Mouse (Mus musculus): ENCODE measurements at regions not wholly inside any gene's neighbourhood (a gene's known extent, or its start where the extent isn't known, plus 50 kb on each side); places are given as distances from the start of the nearest gene placed in this dataset.

DNA sequence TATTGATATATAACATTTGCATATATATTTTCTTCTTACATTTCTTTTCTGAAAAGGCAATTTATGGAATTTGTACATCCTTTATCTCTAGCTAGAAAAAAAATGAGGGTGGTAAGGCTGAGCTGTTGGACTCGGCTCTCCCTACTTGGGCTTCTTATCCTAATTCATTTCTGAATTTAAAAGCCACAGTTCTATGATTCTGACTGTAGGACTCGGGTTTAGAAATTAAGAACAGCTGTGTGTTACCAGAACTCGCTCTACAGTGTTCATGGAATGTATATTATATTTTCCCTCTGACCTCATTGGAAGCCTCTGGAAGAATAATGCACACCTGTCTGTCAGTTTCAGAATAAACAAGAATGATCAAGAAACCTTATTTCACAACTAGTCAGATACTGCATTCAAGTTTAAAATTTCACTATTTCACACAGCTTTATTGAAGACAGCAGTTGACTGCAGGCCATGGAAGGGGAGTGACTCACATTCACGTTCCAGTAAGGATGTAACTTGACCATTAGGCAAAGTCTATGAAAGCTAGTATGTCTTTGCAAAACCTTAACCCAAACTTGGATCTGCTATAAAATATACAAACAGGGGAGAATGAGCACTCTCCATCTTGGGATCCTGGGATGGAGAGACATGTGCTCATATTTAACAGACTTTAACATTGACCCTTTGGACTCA is 207.4 kb downstream of the Papss1 start:
- no peak overlapping the region for H3K4me2 ChIP-seq (ENCODE audit: low read depth, low read length)
- H3K4me1 ChIP-seq (ENCODE audit: control insufficient read depth, insufficient read depth), result no peaks in the 10 kb centered on the region
- no peak overlapping the region for H3K27ac ChIP-seq (ENCODE audit: low read depth)
- H3K27me3 ChIP-seq (ENCODE audit: control insufficient read depth, insufficient read depth, low read length), result no peaks in the 10 kb centered on the region
- DNase-seq (ENCODE audit: low spot score) (no peak), ATAC-seq (ENCODE audit: insufficient read depth, low read depth) (no peak)
- no peaks in the 10 kb centered on the region for H3K36me3 ChIP-seq (replicated peaks; ENCODE audit: control insufficient read depth, insufficient read depth, low read length)
- WGBS, result 67% methylated on average over 4 of the region's 4 CpGs
- no peaks in the 10 kb centered on the region for H3K9me3 ChIP-seq (replicated peaks; ENCODE audit: control insufficient read depth, low read length)
- H3K4me3 ChIP-seq (ENCODE audit: low read depth, low read length), result no peak overlapping the region
- no peak overlapping the region for H3K9ac ChIP-seq (replicated peaks; ENCODE audit: low read depth, low read length)
- no peak for TF ChIP-seq EP300 (IDR thresholded peaks at IDR 0.05; ENCODE audit: low read depth)
- no peak for TF ChIP-seq CTCF (IDR thresholded peaks at IDR 0.05; ENCODE audit: low read depth)

DNA sequence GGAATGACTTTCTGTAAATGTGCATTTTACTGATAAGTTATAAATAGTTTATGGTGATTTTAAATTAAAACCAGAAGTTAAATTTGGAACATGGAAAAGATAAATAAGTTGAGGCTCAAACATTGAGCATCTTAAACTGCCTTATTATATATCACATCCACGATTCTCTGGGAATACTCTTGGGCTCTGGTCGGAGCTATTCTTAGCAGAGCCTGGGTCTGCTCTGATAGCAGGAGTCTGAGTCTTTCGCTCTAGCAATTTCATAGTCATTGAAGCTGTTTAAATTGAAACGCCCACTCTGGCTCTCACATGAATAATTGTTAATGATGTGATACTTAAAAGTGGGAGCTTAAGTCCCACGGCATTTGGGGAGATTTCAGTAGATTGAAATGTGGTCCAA is 208.0 kb downstream of the Papss1 start:
- no peaks in the 10 kb centered on the region for H3K36me3 ChIP-seq (replicated peaks; ENCODE audit: control insufficient read depth, insufficient read depth, low read length)
- H3K4me3 ChIP-seq (ENCODE audit: low read depth, low read length), result no peak overlapping the region
- DNase-seq (ENCODE audit: low spot score) (no peak), ATAC-seq (ENCODE audit: insufficient read depth, low read depth) (no peak)
- no peak overlapping the region for H3K4me2 ChIP-seq (ENCODE audit: low read depth, low read length)
- H3K4me1 ChIP-seq (ENCODE audit: control insufficient read depth, insufficient read depth), result no peaks in the 10 kb centered on the region
- no peak for TF ChIP-seq EP300 (IDR thresholded peaks at IDR 0.05; ENCODE audit: low read depth)
- TF ChIP-seq CTCF (IDR thresholded peaks at IDR 0.05; ENCODE audit: low read depth), result no peak
- no peaks in the 10 kb centered on the region for H3K27me3 ChIP-seq (ENCODE audit: control insufficient read depth, insufficient read depth, low read length)
- WGBS, result 22% methylated on average over 5 of the region's 5 CpGs
- no peak overlapping the region for H3K27ac ChIP-seq (ENCODE audit: low read depth)
- H3K9me3 ChIP-seq (replicated peaks; ENCODE audit: control insufficient read depth, low read length), result no peaks in the 10 kb centered on the region
- H3K9ac ChIP-seq (replicated peaks; ENCODE audit: low read depth, low read length), result no peak overlapping the region

DNA sequence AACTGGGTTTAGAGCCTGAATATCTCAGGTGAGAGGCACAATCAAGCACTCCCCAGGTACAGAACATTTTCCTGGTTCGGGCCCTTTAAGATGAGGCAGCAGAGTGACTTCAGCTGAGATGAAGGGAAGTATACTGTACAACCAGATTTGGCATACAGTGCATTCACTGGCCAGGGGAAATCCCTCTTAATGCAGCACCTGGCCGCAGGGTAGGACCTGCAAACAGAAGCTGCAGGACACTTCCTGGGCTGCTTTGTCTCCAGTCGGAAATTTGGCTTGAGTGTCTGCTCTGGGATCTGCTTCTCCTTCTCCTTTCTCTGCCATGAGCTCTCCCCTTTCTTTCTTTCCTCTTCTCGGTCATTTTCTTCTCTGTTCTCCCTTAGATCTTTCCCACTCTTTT is 210.9 kb downstream of the Papss1 start:
- 60% methylated on average over 4 of the region's 4 CpGs for WGBS
- H3K27me3 ChIP-seq (ENCODE audit: control insufficient read depth, insufficient read depth, low read length), result no peaks in the 10 kb centered on the region
- H3K9me3 ChIP-seq (replicated peaks; ENCODE audit: control insufficient read depth, low read length), result no peaks in the 10 kb centered on the region
- no peaks in the 10 kb centered on the region for H3K36me3 ChIP-seq (replicated peaks; ENCODE audit: control insufficient read depth, insufficient read depth, low read length)
- no peak overlapping the region for H3K9ac ChIP-seq (replicated peaks; ENCODE audit: low read depth, low read length)
- no peak overlapping the region for H3K27ac ChIP-seq (ENCODE audit: low read depth)
- ATAC-seq (ENCODE audit: insufficient read depth, low read depth) (no peak), DNase-seq (ENCODE audit: low spot score) (no peak)
- H3K4me3 ChIP-seq (ENCODE audit: low read depth, low read length), result no peak overlapping the region
- H3K4me2 ChIP-seq (ENCODE audit: low read depth, low read length), result no peak overlapping the region
- TF ChIP-seq CTCF (IDR thresholded peaks at IDR 0.05; ENCODE audit: low read depth) (no peak), EP300 (IDR thresholded peaks at IDR 0.05; ENCODE audit: low read depth) (no peak)
- H3K4me1 ChIP-seq (ENCODE audit: control insufficient read depth, insufficient read depth), result no peaks in the 10 kb centered on the region

DNA sequence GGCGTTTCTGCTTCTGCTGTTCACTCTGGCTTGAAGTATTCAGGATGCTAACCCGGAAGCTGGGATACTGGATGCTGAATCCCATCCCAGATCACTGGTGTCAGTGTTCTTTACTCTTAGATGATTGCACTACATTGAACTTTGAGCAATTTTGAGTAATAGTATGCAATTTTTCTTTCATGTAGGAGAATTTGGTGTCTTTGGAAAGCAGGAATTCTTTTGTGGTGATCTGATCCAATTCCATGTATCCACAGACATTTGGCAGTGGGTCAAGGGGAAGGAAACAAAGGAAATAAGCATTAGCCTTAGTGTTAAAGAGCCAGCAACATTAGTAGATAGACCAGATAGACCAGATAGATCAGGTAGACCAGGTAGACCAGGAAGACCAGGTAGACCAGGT is 212.1 kb downstream of the Papss1 start:
- H3K9ac ChIP-seq (replicated peaks; ENCODE audit: low read depth, low read length), result no peak overlapping the region
- no peaks in the 10 kb centered on the region for H3K4me1 ChIP-seq (ENCODE audit: control insufficient read depth, insufficient read depth)
- H3K9me3 ChIP-seq (replicated peaks; ENCODE audit: control insufficient read depth, low read length), result no peaks in the 10 kb centered on the region
- H3K27me3 ChIP-seq (ENCODE audit: control insufficient read depth, insufficient read depth, low read length), result no peaks in the 10 kb centered on the region
- no peak overlapping the region for H3K27ac ChIP-seq (ENCODE audit: low read depth)
- H3K4me3 ChIP-seq (ENCODE audit: low read depth, low read length), result no peak overlapping the region
- no peaks in the 10 kb centered on the region for H3K36me3 ChIP-seq (replicated peaks; ENCODE audit: control insufficient read depth, insufficient read depth, low read length)
- WGBS, result 79% methylated on average over 2 of the region's 2 CpGs
- H3K4me2 ChIP-seq (ENCODE audit: low read depth, low read length), result no peak overlapping the region
- ATAC-seq (ENCODE audit: insufficient read depth, low read depth) (no peak), DNase-seq (ENCODE audit: low spot score) (no peak)
- TF ChIP-seq CTCF (IDR thresholded peaks at IDR 0.05; ENCODE audit: low read depth) (no peak), EP300 (IDR thresholded peaks at IDR 0.05; ENCODE audit: low read depth) (no peak)

DNA sequence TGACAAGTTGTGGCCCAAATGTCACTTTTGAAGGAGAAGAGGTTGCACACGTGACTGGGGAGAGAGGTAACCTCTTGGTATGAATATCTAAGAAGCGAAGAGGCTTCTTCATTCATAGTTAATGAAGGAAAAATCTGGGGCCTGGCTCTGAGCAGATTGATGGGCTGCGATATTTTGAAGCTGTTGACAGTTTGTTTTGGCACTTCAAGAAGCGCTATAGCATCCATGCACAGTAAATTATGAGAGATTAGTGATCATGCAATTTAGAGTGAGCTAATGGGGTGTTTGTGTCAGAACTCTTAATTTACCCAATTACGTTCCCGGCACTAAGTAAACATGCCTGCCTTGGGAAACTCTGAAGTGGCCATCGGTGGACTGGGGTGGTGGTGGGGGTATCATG is 215.2 kb downstream of the Papss1 start:
- Histone ChIP-seq H3K27ac (ENCODE audit: low read depth) (no peak overlapping the region), H3K9ac (replicated peaks; ENCODE audit: low read depth, low read length) (no peak overlapping the region), H3K4me3 (ENCODE audit: low read depth, low read length) (no peak overlapping the region), H3K36me3 (replicated peaks; ENCODE audit: control insufficient read depth, insufficient read depth, low read length) (no peaks in the 10 kb centered on the region), H3K4me2 (ENCODE audit: low read depth, low read length) (no peak overlapping the region), H3K27me3 (ENCODE audit: control insufficient read depth, insufficient read depth, low read length) (no peaks in the 10 kb centered on the region), H3K4me1 (ENCODE audit: control insufficient read depth, insufficient read depth) (no peaks in the 10 kb centered on the region), H3K9me3 (replicated peaks; ENCODE audit: control insufficient read depth, low read length) (no peaks in the 10 kb centered on the region)
- no peak for ATAC-seq (ENCODE audit: insufficient read depth, low read depth)
- no peak for TF ChIP-seq CTCF (IDR thresholded peaks at IDR 0.05; ENCODE audit: low read depth)
- no peak for DNase-seq (ENCODE audit: low spot score)
- 75% methylated on average over 7 of the region's 7 CpGs for WGBS

DNA sequence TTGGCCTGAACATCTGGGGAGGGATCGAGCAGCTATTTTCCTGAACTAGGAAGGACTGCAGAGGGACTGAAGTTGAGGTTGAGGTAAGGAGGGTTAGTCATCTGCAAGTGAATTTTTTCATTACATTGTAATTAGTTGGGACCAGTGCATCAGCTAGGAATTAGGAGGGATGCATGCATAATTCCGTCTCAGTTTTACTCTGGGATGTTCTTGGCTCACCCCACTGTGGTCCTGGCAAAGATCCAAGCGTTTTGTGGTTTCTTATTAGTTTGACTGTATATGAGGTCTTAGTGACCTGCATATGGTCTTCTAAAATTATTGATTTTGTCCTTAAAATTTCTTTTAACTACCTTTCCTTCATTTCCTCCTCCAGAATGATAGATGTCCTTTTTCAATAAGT is 221.0 kb downstream of the Papss1 start:
- 62% methylated on average over 3 of the region's 3 CpGs for WGBS
- Histone ChIP-seq H3K36me3 (replicated peaks; ENCODE audit: control insufficient read depth, insufficient read depth, low read length) (no peaks in the 10 kb centered on the region), H3K9ac (replicated peaks; ENCODE audit: low read depth, low read length) (no peak overlapping the region), H3K4me3 (ENCODE audit: low read depth, low read length) (no peak overlapping the region), H3K4me2 (ENCODE audit: low read depth, low read length) (no peak overlapping the region), H3K27ac (ENCODE audit: low read depth) (no peak overlapping the region), H3K4me1 (ENCODE audit: control insufficient read depth, insufficient read depth) (no peaks in the 10 kb centered on the region), H3K27me3 (ENCODE audit: control insufficient read depth, insufficient read depth, low read length) (no peaks in the 10 kb centered on the region), H3K9me3 (replicated peaks; ENCODE audit: control insufficient read depth, low read length) (no peaks in the 10 kb centered on the region)
- no peak for DNase-seq (ENCODE audit: low spot score)
- ATAC-seq (ENCODE audit: insufficient read depth, low read depth), result no peak
- no peak for TF ChIP-seq CTCF (IDR thresholded peaks at IDR 0.05; ENCODE audit: low read depth)
- TF ChIP-seq EP300 (IDR thresholded peaks at IDR 0.05; ENCODE audit: low read depth), result no peak

Measured in heart, postnatal 0 days (tissue).